Mouse (Mus musculus) liver, embryonic 13.5 days (tissue): ENCODE measurements at regions not wholly inside any gene's neighbourhood (a gene's known extent, or its start where the extent isn't known, plus 50 kb on each side); places are given as distances from the start of the nearest gene placed in this dataset.

ENCODE experiments used
- ATAC-seq: fragments of 200-750 bp; cut with Nextera tagmentation; 2 replicates; pipeline ENCODE4 v1.8.0; 2017; ENCODE audit warnings: low read depth, mild to moderate bottlenecking, moderate number of reproducible peaks, moderate library complexity
- DNase-seq: peaks from one replicate; pipeline ENCODE4 v3.0.0; 2022
- H3K27ac ChIP-seq: fragments of 300-500 bp; sonication (generic); 2 replicates; pipeline ENCODE4 v1.5.1; 2015; ENCODE audit warnings: moderate library complexity, mild to moderate bottlenecking, inconsistent platforms
- H3K27me3 ChIP-seq: fragments of 300-500 bp; sonication (generic); 2 replicates; pipeline ENCODE4 v1.6.1; 2015; ENCODE audit warnings: mild to moderate bottlenecking, inconsistent platforms
- H3K36me3 ChIP-seq: fragments of 300-500 bp; sonication (generic); 2 replicates; pipeline ENCODE4 v1.6.1; 2015; ENCODE audit warnings: mild to moderate bottlenecking, inconsistent platforms
- H3K4me1 ChIP-seq: fragments of 300-500 bp; sonication (generic); replicated peaks from 2 replicates; pipeline ENCODE4 v1.6.1; 2015; ENCODE audit warnings: inconsistent platforms
- H3K4me2 ChIP-seq: fragments of 300-500 bp; sonication (generic); 2 replicates; pipeline ENCODE4 v1.6.1; 2015; ENCODE audit warnings: inconsistent platforms, mild to moderate bottlenecking, moderate library complexity
- H3K4me3 ChIP-seq: fragments of 300-500 bp; sonication (generic); replicated peaks from 2 replicates; pipeline ENCODE4 v1.5.1; 2015; ENCODE audit warnings: mild to moderate bottlenecking, inconsistent platforms
- H3K9ac ChIP-seq: fragments of 300-500 bp; sonication (generic); 2 replicates; pipeline ENCODE4 v1.6.1; 2015; ENCODE audit warnings: mild to moderate bottlenecking, inconsistent platforms
- H3K9me3 ChIP-seq: fragments of 300-500 bp; sonication (generic); replicated peaks from 2 replicates; pipeline ENCODE4 v1.6.1; 2016; ENCODE audit warnings: inconsistent platforms
- WGBS: fragments of 180-500 bp; shearing (Covaris S2); methylation state at CpG from one replicate; pipeline ENCODE4 v1.1.7; 2015; ENCODE audit not compliant: insufficient replicate concordance; 5-methylcytosine and 5-hydroxymethylcytosine counted together

- no peaks in the 10 kb centered on the region for H3K9me3 ChIP-seq
- WGBS: 66% methylated on average over 22 of the region's 22 CpGs
- no peak overlapping the region for H3K27ac ChIP-seq
- H3K4me3 ChIP-seq: no peak overlapping the region
- no peaks in the 10 kb centered on the region for H3K36me3 ChIP-seq
- H3K4me1 ChIP-seq: no peaks in the 10 kb centered on the region
- no peaks in the 10 kb centered on the region for H3K27me3 ChIP-seq
- ATAC-seq: no peak
- no peak overlapping the region for H3K9ac ChIP-seq
- DNase-seq: no peak
- H3K4me2 ChIP-seq: no peak overlapping the region
Observed at GRCm38 (mm10) chr13:73008856-73009546, 251.3 kb upstream of the Irx4 start.

GRCm38 (mm10) chr13:73009547-73010475 lies 250.5 kb upstream of the Irx4 start:
- Histone ChIP-seq H3K4me2 (no peak overlapping the region), H3K9me3 (no peaks in the 10 kb centered on the region), H3K4me3 (no peak overlapping the region), H3K27me3 (no peaks in the 10 kb centered on the region), H3K36me3 (no peaks in the 10 kb centered on the region), H3K27ac (no peak overlapping the region), H3K9ac (no peak overlapping the region), H3K4me1 (no peaks in the 10 kb centered on the region)
- WGBS: 66% methylated on average over 15 of the region's 15 CpGs
- DNase-seq (no peak), ATAC-seq (no peak)

- no peaks in the 10 kb centered on the region for H3K27me3 ChIP-seq
- no peaks in the 10 kb centered on the region for H3K36me3 ChIP-seq
- DNase-seq (no peak), ATAC-seq (no peak)
- H3K4me1 ChIP-seq: no peaks in the 10 kb centered on the region
- H3K4me3 ChIP-seq: no peak overlapping the region
- H3K27ac ChIP-seq: no peak overlapping the region
- H3K4me2 ChIP-seq: no peak overlapping the region
- H3K9ac ChIP-seq: no peak overlapping the region
- 72% methylated on average over 10 of the region's 10 CpGs for WGBS
- H3K9me3 ChIP-seq: no peaks in the 10 kb centered on the region
Observed at GRCm38 (mm10) chr13:73019181-73019580, 241.1 kb upstream of the Irx4 start.

GRCm38 (mm10) chr13:73031217-73031616 lies 229.1 kb upstream of the Irx4 start:
- ATAC-seq (no peak), DNase-seq (no peak)
- Histone ChIP-seq H3K9me3 (no peaks in the 10 kb centered on the region), H3K9ac (no peak overlapping the region), H3K27ac (no peak overlapping the region), H3K27me3 (no peaks in the 10 kb centered on the region), H3K4me1 (no peaks in the 10 kb centered on the region), H3K4me2 (no peak overlapping the region), H3K36me3 (no peaks in the 10 kb centered on the region), H3K4me3 (no peak overlapping the region)
- WGBS: 40% methylated on average over 3 of the region's 3 CpGs

GRCm38 (mm10) chr13:73033055-73033454 lies 227.2 kb upstream of the Irx4 start:
- H3K4me3 ChIP-seq: no peak overlapping the region
- H3K9me3 ChIP-seq: no peaks in the 10 kb centered on the region
- ATAC-seq (no peak), DNase-seq (peak; percentile 6)
- H3K27ac ChIP-seq: no peak overlapping the region
- H3K4me1 ChIP-seq: no peaks in the 10 kb centered on the region
- H3K4me2 ChIP-seq: no peak overlapping the region
- H3K36me3 ChIP-seq: no peaks in the 10 kb centered on the region
- no peaks in the 10 kb centered on the region for H3K27me3 ChIP-seq
- no peak overlapping the region for H3K9ac ChIP-seq
- 23% methylated on average over 3 of the region's 3 CpGs for WGBS

GRCm38 (mm10) chr13:73034065-73034831 lies 226.0 kb upstream of the Irx4 start:
- Histone ChIP-seq H3K36me3 (no peaks in the 10 kb centered on the region), H3K4me1 (no peaks in the 10 kb centered on the region), H3K9me3 (no peaks in the 10 kb centered on the region), H3K4me2 (no peak overlapping the region), H3K27ac (no peak overlapping the region), H3K27me3 (no peaks in the 10 kb centered on the region), H3K4me3 (no peak overlapping the region), H3K9ac (no peak overlapping the region)
- no peak for DNase-seq
- no peak for ATAC-seq
- 24% methylated on average over 10 of the region's 10 CpGs for WGBS

GRCm38 (mm10) chr13:73034886-73035285 lies 225.4 kb upstream of the Irx4 start:
- no peak overlapping the region for H3K4me3 ChIP-seq
- no peaks in the 10 kb centered on the region for H3K27me3 ChIP-seq
- no peak overlapping the region for H3K9ac ChIP-seq
- WGBS: 65% methylated on average over 10 of the region's 10 CpGs
- no peaks in the 10 kb centered on the region for H3K4me1 ChIP-seq
- H3K27ac ChIP-seq: no peak overlapping the region
- DNase-seq (no peak), ATAC-seq (no peak)
- H3K36me3 ChIP-seq: no peaks in the 10 kb centered on the region
- H3K4me2 ChIP-seq: no peak overlapping the region
- H3K9me3 ChIP-seq: no peaks in the 10 kb centered on the region

- 48% methylated on average over 2 of the region's 2 CpGs for WGBS
- no peak for ATAC-seq
- Histone ChIP-seq H3K9ac (no peak overlapping the region), H3K4me2 (no peak overlapping the region), H3K4me3 (no peak overlapping the region), H3K4me1 (no peaks in the 10 kb centered on the region), H3K27ac (no peak overlapping the region), H3K9me3 (no peaks in the 10 kb centered on the region), H3K36me3 (no peaks in the 10 kb centered on the region), H3K27me3 (no peaks in the 10 kb centered on the region)
- DNase-seq: no peak
Observed at GRCm38 (mm10) chr13:73035336-73035940, 224.8 kb upstream of the Irx4 start.

GRCm38 (mm10) chr13:73039731-73040130 lies 220.5 kb upstream of the Irx4 start:
- DNase-seq (no peak), ATAC-seq (no peak)
- Histone ChIP-seq H3K27me3 (no peaks in the 10 kb centered on the region), H3K9me3 (no peaks in the 10 kb centered on the region), H3K4me3 (no peak overlapping the region), H3K9ac (no peak overlapping the region), H3K4me2 (no peak overlapping the region), H3K4me1 (no peaks in the 10 kb centered on the region), H3K36me3 (no peaks in the 10 kb centered on the region), H3K27ac (no peak overlapping the region)
- WGBS: 71% methylated on average over 5 of the region's 5 CpGs

GRCm38 (mm10) chr13:73041233-73042040 lies 218.8 kb upstream of the Irx4 start:
- H3K27me3 ChIP-seq: no peaks in the 10 kb centered on the region
- no peaks in the 10 kb centered on the region for H3K4me1 ChIP-seq
- no peaks in the 10 kb centered on the region for H3K36me3 ChIP-seq
- no peak for ATAC-seq
- H3K27ac ChIP-seq: no peak overlapping the region
- no peaks in the 10 kb centered on the region for H3K9me3 ChIP-seq
- no peak overlapping the region for H3K9ac ChIP-seq
- 52% methylated on average over 14 of the region's 14 CpGs for WGBS
- no peak overlapping the region for H3K4me2 ChIP-seq
- DNase-seq: no peak
- H3K4me3 ChIP-seq: no peak overlapping the region
